Mouse (Mus musculus): ENCODE measurements around the gene Cabin1.

GRCm38 (mm10) chr10:75633576-75634139, 130.5 kb downstream of the Cabin1 start:
- no peak for TF ChIP-seq CTCF (IDR thresholded peaks at IDR 0.05; ENCODE audit: control insufficient read depth, insufficient read depth, insufficient replicate concordance, low read depth, low read length)
- TF ChIP-seq POLR2A (IDR thresholded peaks at IDR 0.05; ENCODE audit: control insufficient read depth, low read depth, low read length): no peak
